Mouse (Mus musculus) adipocyte (in vitro differentiated cells): ENCODE data around the gene Pde4c.

Source experiments
- DNase-seq: peaks from one replicate; pipeline ENCODE4 v3.0.0-alpha.2; 2016; ENCODE audit warnings: low spot score

Pde4c gene

DNA sequence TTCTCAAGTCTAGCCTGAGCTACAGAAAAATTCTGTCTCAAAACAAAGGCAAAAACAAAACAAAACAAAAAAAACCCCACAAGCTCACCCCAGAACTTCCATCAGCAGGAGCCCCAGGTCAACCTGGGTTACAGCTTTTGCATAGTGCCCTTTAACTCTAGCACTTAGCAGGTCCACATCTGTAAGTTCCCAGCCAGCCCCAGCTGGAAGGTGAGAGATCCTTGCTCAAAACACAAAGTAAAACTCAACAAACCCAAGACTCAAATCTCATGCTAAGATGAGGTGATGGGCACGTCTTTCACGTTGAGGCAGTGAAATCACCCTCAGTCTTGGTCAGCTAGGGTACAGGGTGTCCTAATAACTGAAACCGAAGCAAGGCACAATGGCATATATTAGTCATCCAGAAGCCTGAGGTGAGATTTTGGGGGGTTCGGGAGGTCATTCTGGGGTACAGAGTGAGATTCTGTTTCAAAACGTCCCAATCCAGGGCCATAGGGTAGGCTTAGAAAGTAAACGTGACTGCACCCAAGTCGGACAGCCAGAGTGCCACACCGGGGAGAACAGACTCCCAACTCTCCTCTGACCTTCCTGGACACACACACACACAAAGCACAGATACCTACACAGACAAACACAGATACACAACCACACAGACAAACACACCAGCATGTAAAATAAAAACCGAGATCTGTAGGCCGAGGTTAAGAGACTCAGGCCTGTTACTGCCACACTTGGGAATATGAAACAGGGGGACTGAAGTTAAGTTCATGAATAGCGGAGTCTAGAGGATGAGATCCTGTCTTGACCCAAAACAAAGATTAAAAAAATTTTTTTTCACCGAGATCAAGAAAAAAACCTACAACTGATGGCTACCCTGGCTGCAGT is 25.9 kb upstream of the Pde4c start:
- DNase-seq: no peak

GRCm38 (mm10) chr8:70698310-70699109 is 25.0 kb upstream of the Pde4c start, which contains the start of gene Jund:
TSS of gene Jund (plus strand) at chr8:70698949.
- peak; percentile 100 for DNase-seq

- peak; percentile 59 for DNase-seq
Measured at GRCm38 (mm10) chr8:70699116-70699833, 24.2 kb upstream of the Pde4c start.

DNA sequence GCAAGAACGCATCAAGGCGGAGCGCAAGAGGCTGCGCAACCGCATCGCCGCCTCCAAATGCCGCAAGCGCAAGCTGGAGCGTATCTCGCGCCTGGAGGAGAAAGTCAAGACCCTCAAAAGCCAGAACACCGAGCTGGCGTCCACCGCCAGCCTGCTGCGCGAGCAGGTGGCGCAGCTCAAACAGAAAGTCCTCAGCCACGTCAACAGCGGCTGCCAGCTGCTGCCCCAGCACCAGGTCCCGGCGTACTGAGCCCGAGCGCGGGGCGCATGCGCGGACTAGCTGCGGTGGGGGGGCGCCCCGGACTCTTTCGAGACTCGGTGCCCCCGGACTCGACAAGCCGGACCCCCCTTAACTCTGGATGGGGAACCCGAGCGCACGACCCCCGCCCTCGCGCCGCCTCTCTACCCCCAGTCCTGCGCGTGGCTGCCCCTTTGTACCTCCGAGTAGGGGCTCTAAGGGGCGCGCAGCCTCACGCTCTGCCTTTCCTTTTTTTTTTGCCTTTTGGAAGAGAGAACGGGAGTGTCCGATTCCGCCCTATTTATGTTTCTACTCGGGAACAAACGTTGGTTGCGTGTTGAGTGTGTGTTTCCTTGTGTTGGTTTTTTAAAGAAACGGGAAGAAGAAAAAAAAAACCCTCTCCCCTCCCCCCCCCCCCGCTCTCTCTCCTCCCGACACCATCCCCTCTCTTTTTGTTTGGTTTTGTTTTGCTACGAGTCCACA is 23.5 kb upstream of the Pde4c start:
- peak; percentile 80 for DNase-seq

- DNase-seq: peak; percentile 96
Measured at GRCm38 (mm10) chr8:70700555-70700922, 23.0 kb upstream of the Pde4c start.

GRCm38 (mm10) chr8:70701048-70701981 is 22.2 kb upstream of the Pde4c start:
- DNase-seq: no peak

DNA sequence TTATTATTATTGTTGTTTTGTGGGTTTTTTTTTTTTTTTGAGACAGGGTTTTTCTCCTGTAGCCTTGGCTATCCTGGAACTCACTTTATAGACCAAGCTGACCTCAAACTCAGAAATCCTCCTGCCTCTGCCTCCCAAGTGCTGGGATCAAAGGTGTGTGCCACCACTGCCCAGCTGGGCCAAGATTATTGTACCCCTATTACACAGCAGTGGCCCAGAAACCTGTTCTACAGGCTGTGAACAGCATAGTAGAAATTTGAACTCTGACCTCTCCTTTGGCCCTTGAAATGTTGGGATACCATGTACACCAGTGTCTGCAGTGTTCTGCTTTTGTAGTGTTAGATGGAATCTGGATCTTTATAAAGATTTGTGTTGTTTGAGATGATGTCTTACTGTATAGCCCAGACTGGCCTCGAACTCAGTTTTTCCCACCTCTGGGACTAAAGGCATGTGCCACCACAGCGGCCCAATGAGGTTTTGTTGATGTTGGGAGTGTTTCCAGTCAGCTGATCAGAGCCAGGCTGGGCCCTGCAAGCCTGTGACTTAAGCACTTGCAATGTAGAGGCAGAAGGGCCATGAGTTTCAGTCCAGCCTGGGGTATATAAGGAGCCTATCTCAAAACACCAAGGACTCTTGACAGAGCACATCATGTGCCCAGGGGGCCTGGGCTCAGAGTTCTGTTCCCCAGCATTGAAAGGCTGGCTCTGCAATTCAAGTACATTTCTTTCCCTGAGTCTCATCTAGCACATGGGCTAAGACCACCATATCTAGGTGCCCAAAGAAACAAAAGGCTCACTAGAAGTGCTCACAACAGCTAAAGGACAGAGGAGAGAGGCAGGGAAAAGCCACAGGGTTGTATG is 21.3 kb upstream of the Pde4c start:
- peak; percentile 82 for DNase-seq

GRCm38 (mm10) chr8:70702842-70703182 is 20.7 kb upstream of the Pde4c start:
- peak; percentile 91 for DNase-seq

GRCm38 (mm10) chr8:70703287-70703686 is 20.2 kb upstream of the Pde4c start, which contains the start of gene Iqcn:
TSS of gene Iqcn (plus strand) at chr8:70703457.
- DNase-seq: no peak

GRCm38 (mm10) chr8:70708281-70708680 is 15.2 kb upstream of the Pde4c start:
- no peak for DNase-seq

GRCm38 (mm10) chr8:70709794-70710193 is 13.7 kb upstream of the Pde4c start:
- DNase-seq: no peak

GRCm38 (mm10) chr8:70710296-70710695 is 13.2 kb upstream of the Pde4c start:
- DNase-seq: peak; percentile 49

DNA sequence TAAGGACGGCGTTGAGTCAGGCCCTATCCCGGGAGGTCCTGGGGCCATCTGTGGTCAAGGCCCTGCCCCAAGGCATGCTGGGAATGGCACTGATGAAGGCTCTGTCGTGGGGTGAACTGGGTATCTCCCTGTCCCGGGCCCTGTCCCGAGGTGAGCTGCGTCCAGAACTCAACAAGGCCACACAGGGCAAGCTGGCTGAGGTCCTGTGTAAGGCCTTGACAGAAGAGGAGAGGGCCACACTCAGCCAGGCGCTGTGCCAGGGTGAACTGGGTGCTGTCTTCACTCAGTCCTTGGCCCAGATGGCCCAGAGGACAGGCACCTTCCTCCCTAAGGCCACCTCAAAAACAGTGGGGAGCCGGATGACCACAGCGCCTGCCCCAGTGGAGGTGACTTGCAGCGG is 12.5 kb upstream of the Pde4c start:
- DNase-seq: no peak

DNA sequence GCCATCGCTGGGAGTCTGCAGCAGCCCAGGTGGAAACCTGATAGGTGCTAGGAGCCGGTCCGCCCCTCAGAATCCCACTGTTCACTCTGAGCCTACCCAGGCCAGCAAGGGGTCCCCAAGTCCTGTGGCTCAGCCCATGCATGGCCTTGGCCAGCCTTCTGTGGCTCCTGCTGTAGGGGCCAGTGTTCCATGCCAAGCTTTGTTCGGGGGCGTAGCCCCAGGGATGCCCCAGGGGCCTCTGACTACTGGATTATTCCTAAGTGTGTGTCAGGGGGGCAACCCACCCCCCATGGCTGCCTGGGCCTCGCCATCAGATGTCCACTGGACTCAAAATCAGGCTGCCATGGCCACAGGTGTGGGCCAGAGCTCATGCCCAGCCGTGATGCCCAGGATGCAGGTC is 9.5 kb upstream of the Pde4c start:
- DNase-seq: no peak

DNA sequence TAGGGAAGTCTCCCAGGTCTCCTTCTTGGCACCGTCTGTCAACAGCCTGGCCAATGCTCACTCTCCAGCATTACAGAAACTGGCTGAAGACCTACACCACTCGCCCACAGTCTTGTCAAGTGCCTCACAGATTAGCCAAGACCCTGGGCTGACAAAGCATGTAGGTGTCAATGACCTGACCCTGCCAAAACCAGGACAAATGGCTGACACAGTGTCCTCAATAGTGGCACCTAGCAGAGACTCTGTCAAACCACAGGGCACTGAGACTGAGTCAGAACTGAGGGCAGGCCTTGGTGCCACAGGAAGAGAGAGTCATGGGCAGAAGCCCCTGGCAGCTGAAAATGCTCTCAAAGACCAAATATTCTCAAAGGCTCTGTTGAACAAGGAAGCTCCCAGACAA is 8.4 kb upstream of the Pde4c start:
- no peak for DNase-seq

GRCm38 (mm10) chr8:70716521-70717400 is 6.8 kb upstream of the Pde4c start:
- DNase-seq: no peak

DNA sequence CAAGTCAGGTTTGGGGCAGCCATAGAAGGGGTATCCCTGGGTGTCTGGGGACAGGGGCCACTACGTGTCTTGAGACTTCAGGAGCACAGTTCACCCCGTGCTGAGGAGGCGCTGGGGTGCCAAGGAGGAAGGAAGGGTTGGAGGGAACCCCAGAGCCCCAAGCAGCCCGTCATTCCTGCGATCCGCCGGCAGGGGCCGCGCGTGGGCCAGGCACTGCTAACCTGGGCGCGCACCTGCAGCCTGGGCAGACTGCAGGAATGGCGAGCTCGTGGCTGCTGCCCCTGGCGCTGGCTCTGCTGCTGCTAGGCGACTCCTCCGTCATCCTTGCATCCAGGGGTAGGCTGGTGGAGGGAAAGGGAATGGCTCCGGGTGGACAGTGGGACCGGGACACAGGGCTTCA is 5.2 kb upstream of the Pde4c start, which contains the start of gene Gm3336:
Gene Gm3336, plus strand, starts transcription at position 247 of the 400 bp plus-strand sequence.
- no peak for DNase-seq

DNA sequence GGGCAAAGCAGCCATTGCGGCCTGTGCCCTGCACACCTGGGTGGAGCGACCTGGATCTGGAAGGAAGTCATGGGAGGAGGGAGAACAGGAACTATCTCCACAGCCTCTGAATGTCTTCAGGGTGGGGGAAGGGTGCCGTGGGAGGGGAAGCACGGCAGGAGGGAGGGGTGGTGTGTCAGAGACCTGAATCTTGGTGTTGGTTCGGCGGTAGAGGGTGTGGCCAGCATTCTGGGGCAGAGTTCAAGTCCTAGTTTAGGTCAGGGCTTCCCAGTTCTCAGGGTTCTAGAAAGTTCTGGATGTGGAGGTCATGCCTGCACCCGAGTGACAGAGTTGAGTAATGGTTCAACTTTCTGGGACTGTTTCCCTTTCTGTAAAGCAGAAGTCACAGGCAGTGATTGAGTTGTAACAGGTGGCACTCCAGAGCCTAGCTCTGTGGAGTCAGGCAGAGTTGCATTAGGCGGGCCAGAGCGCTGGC is 3.7 kb upstream of the Pde4c start:
- no peak for DNase-seq
